Mouse (Mus musculus) adrenal gland, postnatal 14 days (tissue): ENCODE measurements around the gene Atg4d. TPM values are rescaled to one million over a fixed set of nuclear protein-coding genes. Genes with fewer than 3 reads are reported as not detected.
"Not testable (repeated sequence)": the region's sequence is repeated elsewhere in the genome, so short reads cannot be mapped to it uniquely, and the experiment has no call there.

Experiments used
- DNase-seq: peaks from one replicate; pipeline ENCODE4 v3.0.0; 2021; ENCODE audit warnings: mixed read lengths
- total RNA-seq: library from RNA; stranded (reverse); gene quantifications from 2 replicates; pipeline ENCODE4 v1.2.3, GENCODE M21; 2021

The Atg4d gene
- total RNA-seq, 1 experiment from 2014 or later = 46.9 TPM

- DNase-seq = peak; percentile 94
Measured at GRCm38 (mm10) chr9:21313394-21313793, 48.3 kb downstream of the Atg4d start.

GRCm38 (mm10) chr9:21314367-21315140 is 49.5 kb downstream of the Atg4d start:
- no peak for DNase-seq

- DNase-seq = no peak
Measured at GRCm38 (mm10) chr9:21315421-21315820, 50.3 kb downstream of the Atg4d start.

- no peak for DNase-seq
Measured at GRCm38 (mm10) chr9:21316696-21317095, 51.6 kb downstream of the Atg4d start.

- no peak for DNase-seq
Measured at GRCm38 (mm10) chr9:21318792-21319191, 53.7 kb downstream of the Atg4d start.

GRCm38 (mm10) chr9:21319503-21319902 is 54.4 kb downstream of the Atg4d start:
- no peak for DNase-seq

GRCm38 (mm10) chr9:21320280-21320618 is 55.2 kb downstream of the Atg4d start:
- no peak for DNase-seq

- DNase-seq = peak; percentile 93
Measured at GRCm38 (mm10) chr9:21320619-21321512, 55.8 kb downstream of the Atg4d start, which contains the start of gene Slc44a2. Slc44a2 (plus strand) TSS chr9:21320698.

- peak; percentile 38 for DNase-seq
Measured at GRCm38 (mm10) chr9:21321513-21321835, 56.4 kb downstream of the Atg4d start.

GRCm38 (mm10) chr9:21322211-21322916 is 57.3 kb downstream of the Atg4d start:
- no peak for DNase-seq

- not testable (repeated sequence) for DNase-seq
Measured at GRCm38 (mm10) chr9:21322917-21323297, 57.8 kb downstream of the Atg4d start.

- peak; percentile 42 for DNase-seq
Measured at GRCm38 (mm10) chr9:21324269-21324668, 59.2 kb downstream of the Atg4d start.

Other genes starting within 250 kb of the Atg4d start
- 12.7 and 13.8 TPM in 2 replicates for gene Icam1, start 249.3 kb upstream of the Atg4d start, total RNA-seq
- gene Icam4, start 235.9 kb upstream of the Atg4d start, total RNA-seq = 1.2 and 4.1 TPM in 2 replicates
- gene Icam5, start 233.2 kb upstream of the Atg4d start, total RNA-seq = 0.74 and 0.90 TPM in 2 replicates
- gene Zglp1, start 198.2 kb upstream of the Atg4d start, total RNA-seq = not detected in 2 replicates
- 0.44 and 0.86 TPM in 2 replicates for gene Gm49373, start 192.2 kb upstream of the Atg4d start, total RNA-seq
- 38.8 and 39.9 TPM in 2 replicates for gene Fdx1l, start 191.7 kb upstream of the Atg4d start, total RNA-seq
- gene Gm38431, start 173.3 kb upstream of the Atg4d start, total RNA-seq = 1.4 and 2.1 TPM in 2 replicates
- 52.8 and 60.7 TPM in 2 replicates for gene Raver1, start 173.3 kb upstream of the Atg4d start, total RNA-seq
- gene Tyk2, start 134.1 kb upstream of the Atg4d start, total RNA-seq = 12.6 and 17.3 TPM in 2 replicates
- 171 and 185 TPM in 2 replicates for gene Cdc37, start 115.3 kb upstream of the Atg4d start, total RNA-seq
- 22.4 and 22.9 TPM in 2 replicates for gene Pde4a, start 99.6 kb upstream of the Atg4d start, total RNA-seq
- 42.0 and 42.4 TPM in 2 replicates for gene Keap1, start 25.9 kb upstream of the Atg4d start, total RNA-seq
- 1.8 and 2.3 TPM in 2 replicates for gene S1pr5, start 16.9 kb upstream of the Atg4d start, total RNA-seq
- 27.2 and 36.8 TPM in 2 replicates for gene Kri1, start 22.7 kb downstream of the Atg4d start, total RNA-seq
- 17.9 and 22.5 TPM in 2 replicates for gene Cdkn2d, start 26.1 kb downstream of the Atg4d start, total RNA-seq
- gene Ap1m2, start 47.0 kb downstream of the Atg4d start, total RNA-seq = not detected in 2 replicates
- gene Slc44a2, start 55.4 kb downstream of the Atg4d start, total RNA-seq = 40.4 and 56.5 TPM in 2 replicates
- gene Ilf3, start 102.6 kb downstream of the Atg4d start, total RNA-seq = 55.3 and 64.4 TPM in 2 replicates
- gene Qtrt1, start 146.5 kb downstream of the Atg4d start, total RNA-seq = 13.9 and 20.8 TPM in 2 replicates
- 93.2 and 101 TPM in 2 replicates for gene Dnm2, start 159.6 kb downstream of the Atg4d start, total RNA-seq
- 26.3 and 29.5 TPM in 2 replicates for gene Tmed1, start 245.0 kb downstream of the Atg4d start, total RNA-seq